Mouse (Mus musculus): ENCODE data around the gene 1700016D06Rik.

- no peak for TF ChIP-seq POLR2A (IDR thresholded peaks at IDR 0.05; ENCODE audit: low read depth, low read length)
- no peak for TF ChIP-seq CTCF (IDR thresholded peaks at IDR 0.05; ENCODE audit: borderline replicate concordance, insufficient read depth, low read length)
These were observed 68.5 kb downstream of the 1700016D06Rik start for GRCm38 (mm10) chr8:11632406-11632805.
